Mouse (Mus musculus) brain, embryonic 14.5 days (tissue): ENCODE results near the gene Ubqln1.

Source experiments
- CTCF ChIP-seq: fragments of 200-500 bp; IDR thresholded peaks from 2 replicates; pipeline ENCODE4 v1.5.1; 2012; ENCODE audit warnings: inconsistent platforms, mild to moderate bottlenecking, moderate library complexity, borderline replicate concordance; ENCODE audit not compliant: insufficient read depth, insufficient read length; ENCODE audit errors: extremely low read depth
- POLR2A ChIP-seq: fragments of 200-500 bp; IDR thresholded peaks from 2 replicates; pipeline ENCODE4 v1.6.1; 2012; ENCODE audit warnings: mild to moderate bottlenecking, inconsistent platforms, borderline replicate concordance; ENCODE audit not compliant: poor library complexity, insufficient read depth, insufficient read length, severe bottlenecking; ENCODE audit errors: extremely low read depth

DNA sequence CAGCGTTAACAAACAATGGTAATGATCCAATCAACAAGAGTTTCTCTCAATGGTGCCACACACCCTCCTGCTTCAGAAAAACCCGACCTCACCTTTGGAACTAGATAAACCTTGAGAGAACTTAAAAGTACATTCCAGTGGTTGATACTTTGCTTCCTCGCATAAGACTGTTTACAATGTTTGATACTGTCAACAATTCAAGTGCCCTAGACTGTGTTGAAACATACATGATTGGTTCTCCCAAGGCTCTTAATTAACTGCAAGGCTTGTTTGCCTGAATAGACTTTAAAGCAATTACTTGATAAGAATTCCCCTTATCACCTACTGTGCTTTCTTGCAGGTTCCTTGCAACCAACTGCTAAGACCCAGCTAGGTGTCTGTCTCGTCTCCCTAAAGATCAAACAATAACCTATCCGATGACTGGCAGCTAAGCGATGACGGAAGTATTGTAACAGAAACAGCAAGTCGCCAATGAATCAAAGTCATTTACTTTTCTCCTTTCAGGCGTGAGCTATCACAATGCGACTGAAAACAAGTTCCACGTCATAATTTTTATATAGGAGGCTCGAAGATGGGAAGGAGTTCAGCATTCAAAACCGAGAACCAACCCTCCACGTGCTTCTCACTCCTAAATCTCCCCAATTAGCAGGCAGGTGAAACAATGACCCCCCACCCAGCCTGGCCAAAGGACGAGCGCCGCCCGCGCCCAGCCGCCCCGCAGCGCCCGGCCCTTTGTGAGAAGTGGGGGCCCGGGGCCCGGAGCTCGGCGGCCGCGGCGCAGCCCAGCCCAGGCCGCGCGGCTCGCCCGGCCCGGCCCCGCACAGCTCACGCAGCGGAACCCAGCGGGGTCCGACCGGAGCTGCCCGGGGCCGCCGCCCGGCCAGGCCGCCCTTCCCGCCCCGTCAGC is 854 bp downstream of the Ubqln1 start:
- TF ChIP-seq CTCF (no peak), POLR2A (no peak)
